Mouse (Mus musculus) cerebellum, postnatal 25 days (tissue): ENCODE data around the gene Btbd16.

Experiments
- DNase-seq, 2 experiments: peaks; one replicate each; pipeline ENCODE4 v3.0.0; 2021; ENCODE audit warnings: mixed read lengths in 2 of 2

Gene Btbd16

GRCm38 (mm10) chr7:130865613-130866591 lies 92.0 kb downstream of the Btbd16 start, which contains the start of gene Plekha1:
Plekha1 (plus strand) TSS chr7:130865756.
- peak; percentile 98 for DNase-seq

DNA sequence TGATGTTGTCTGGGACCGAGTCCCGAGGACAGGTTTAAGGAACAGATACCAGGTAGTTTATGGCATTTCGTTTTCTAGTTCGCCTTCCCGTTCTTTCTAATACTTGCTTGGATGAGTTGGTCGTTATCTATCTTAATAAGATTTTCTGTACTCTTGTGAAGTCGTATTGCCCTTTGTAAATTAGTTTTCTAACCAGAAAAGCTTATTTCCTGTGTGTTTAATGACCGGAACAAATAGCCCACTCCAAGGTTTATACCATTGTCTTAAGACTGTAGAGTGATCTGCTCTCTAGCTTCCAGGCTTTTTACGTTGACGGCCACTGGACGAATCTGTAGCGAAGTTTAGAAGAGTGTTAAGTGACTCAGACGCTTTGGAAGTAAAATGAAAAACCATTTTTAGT lies 92.8 kb downstream of the Btbd16 start:
- DNase-seq, result no peak

GRCm38 (mm10) chr7:130867256-130867655 lies 93.4 kb downstream of the Btbd16 start:
- DNase-seq, result peak in 1 of 2 experiments; percentile 26
